Mouse (Mus musculus): ENCODE measurements at regions not wholly inside any gene's neighbourhood (a gene's known extent, or its start where the extent isn't known, plus 50 kb on each side); places are given as distances from the start of the nearest gene placed in this dataset.
"Not testable (repeated sequence)": the region's sequence is repeated elsewhere in the genome, so short reads cannot be mapped to it uniquely, and the experiment has no call there.

DNA sequence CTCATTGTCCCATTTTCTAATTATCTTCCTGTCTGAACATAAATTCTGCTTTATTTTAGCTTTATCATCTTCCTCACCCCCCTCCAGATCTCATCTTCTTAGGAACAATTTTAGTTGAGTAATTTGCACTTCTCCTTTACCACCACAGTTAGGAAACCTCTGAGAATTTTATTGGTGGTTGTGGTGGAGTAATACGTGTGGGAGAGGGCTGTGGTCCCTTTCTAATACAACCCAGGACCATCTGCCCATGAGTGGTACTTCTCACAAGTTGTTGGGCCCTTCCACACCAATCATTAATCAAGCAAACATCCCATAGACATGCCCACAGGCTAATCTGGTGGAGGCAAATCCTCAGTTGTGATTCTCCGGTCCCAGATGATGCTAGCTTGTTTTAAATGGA lies 306.2 kb upstream of the Olfr1507 start:
- H3K9me3 ChIP-seq; H3K9ac ChIP-seq; H3K4me3 ChIP-seq (replicated peaks); H3K36me3 ChIP-seq (replicated peaks); H3K27ac ChIP-seq; H3K4me1 ChIP-seq; ATAC-seq (ENCODE audit: low FRiP score); H3K27me3 ChIP-seq; H3K4me2 ChIP-seq: not testable (repeated sequence)
- 83% methylated on average over 2 of the region's 2 CpGs for WGBS

DNA sequence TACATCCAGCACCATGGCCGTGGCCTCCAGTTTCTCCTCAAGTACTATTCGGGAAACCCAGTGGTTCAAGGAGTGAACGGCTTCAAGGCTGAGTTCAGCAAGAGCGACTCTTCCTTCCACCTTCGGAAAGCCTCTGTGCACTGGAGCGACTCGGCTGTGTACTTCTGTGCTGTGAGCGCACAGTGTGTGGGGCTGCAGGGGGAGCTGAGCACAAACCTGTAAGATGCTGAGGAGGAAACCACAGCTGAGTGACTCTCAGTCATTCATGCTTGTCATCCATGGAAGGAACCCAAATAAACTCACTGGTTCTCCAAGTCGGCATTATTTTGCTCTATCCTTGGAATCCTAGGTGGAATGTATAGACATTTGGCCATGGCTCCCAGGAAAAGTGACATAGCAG lies 297.1 kb upstream of the Olfr1507 start:
- H3K4me3 ChIP-seq (replicated peaks); H3K4me1 ChIP-seq; H3K27me3 ChIP-seq; H3K36me3 ChIP-seq (replicated peaks); H3K4me2 ChIP-seq; H3K27ac ChIP-seq; ATAC-seq (ENCODE audit: low FRiP score); H3K9me3 ChIP-seq; H3K9ac ChIP-seq: not testable (repeated sequence)
- 83% methylated on average over 4 of the region's 9 CpGs for WGBS

DNA sequence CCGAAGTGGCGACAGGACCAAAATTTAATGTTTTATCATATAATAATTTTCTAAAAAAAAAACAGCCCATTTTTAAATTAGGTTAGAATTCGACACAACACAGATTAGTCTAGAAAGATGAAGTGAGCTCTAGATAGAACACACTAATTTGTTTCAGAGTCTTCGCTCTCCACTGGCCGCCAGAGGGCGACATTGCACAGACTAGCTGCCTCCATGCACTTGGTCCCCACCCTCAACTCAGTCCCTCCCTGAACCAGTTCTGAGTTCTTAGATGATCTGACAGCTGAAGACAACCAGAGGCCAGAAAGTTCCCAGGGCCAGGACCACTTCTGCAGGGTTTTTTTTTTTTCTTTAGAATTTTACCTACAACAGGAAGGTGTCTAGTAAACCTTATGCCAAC lies 296.3 kb upstream of the Olfr1507 start:
- not testable (repeated sequence) for H3K27me3 ChIP-seq; H3K4me1 ChIP-seq; ATAC-seq (ENCODE audit: low FRiP score); H3K9ac ChIP-seq; H3K4me2 ChIP-seq; H3K9me3 ChIP-seq; H3K36me3 ChIP-seq (replicated peaks); H3K4me3 ChIP-seq (replicated peaks); H3K27ac ChIP-seq
- 39% methylated on average over 6 of the region's 6 CpGs for WGBS

DNA sequence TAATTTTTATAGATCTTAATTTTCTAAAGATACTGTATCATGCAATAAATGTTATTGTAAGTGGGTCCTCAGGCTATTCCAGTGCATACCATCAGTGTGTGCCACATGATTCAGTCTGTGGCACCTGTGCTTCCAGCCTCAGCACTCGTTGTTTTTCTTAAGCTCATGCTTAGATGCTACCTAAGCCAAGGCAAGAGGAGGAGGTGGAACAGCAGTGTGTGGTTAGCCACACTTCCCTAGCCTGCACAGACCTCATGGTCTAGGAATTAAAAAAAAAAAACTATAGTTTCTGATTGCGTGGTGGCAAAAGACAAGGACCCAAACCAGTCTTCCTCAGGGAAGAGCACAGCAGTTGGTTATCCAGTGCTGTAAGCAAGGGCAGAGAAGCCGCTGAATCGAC lies 287.3 kb upstream of the Olfr1507 start:
- not testable (repeated sequence) for H3K4me1 ChIP-seq; H3K4me3 ChIP-seq (replicated peaks); H3K9ac ChIP-seq; ATAC-seq (ENCODE audit: low FRiP score); H3K4me2 ChIP-seq; H3K36me3 ChIP-seq (replicated peaks); H3K27me3 ChIP-seq; H3K27ac ChIP-seq; H3K9me3 ChIP-seq
- 74% methylated on average over 4 of the region's 4 CpGs for WGBS

DNA sequence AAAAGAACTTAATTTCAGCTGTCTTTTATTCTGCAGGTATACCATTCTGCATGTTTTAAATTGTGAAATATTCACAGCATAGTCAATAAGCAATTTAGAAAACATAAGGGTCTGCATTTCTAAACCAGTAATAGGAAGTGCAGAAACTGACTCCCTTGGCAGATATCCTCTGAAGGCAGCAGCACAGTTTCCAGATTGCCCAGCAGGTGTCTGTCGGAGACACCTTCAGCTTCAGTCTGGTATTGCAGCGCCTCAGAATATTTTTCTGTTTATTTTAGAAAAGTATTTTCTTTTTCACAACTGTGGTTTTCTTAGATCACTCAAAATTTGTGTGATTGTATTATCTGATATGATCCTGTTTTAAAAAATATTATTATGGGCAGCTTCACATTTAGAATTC lies 280.3 kb upstream of the Olfr1507 start:
- not testable (repeated sequence) for H3K4me3 ChIP-seq (replicated peaks); H3K9ac ChIP-seq; H3K4me2 ChIP-seq; H3K9me3 ChIP-seq; H3K4me1 ChIP-seq; H3K27ac ChIP-seq; ATAC-seq (ENCODE audit: low FRiP score); H3K27me3 ChIP-seq; H3K36me3 ChIP-seq (replicated peaks)
- 94% methylated on average over 2 of the region's 2 CpGs for WGBS

DNA sequence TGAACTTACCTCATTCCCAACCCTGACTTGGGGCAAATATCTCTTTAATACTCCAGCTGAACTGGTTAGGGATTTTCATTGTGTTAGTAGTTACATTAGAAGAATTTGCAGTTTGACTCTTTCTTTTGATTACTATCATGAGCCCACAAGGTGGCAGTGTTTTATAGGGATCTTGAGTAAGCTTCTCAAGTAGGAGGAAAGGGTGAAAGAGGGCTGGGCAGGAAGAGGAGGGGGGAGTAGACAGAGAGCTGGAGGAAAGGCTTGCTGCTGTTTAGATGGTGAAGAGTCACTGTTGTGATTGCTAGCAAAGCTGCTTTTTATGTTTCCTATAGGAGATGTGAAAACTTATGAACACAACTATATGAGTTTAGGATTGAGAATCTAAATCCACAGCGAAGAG lies 273.9 kb upstream of the Olfr1507 start:
- not testable (repeated sequence) for H3K9ac ChIP-seq; H3K4me1 ChIP-seq; H3K27me3 ChIP-seq; H3K36me3 ChIP-seq (replicated peaks); H3K27ac ChIP-seq; H3K4me3 ChIP-seq (replicated peaks); H3K4me2 ChIP-seq; H3K9me3 ChIP-seq; ATAC-seq (ENCODE audit: low FRiP score)
- no CpG with 5 or more reads among the region's 1 CpGs for WGBS

DNA sequence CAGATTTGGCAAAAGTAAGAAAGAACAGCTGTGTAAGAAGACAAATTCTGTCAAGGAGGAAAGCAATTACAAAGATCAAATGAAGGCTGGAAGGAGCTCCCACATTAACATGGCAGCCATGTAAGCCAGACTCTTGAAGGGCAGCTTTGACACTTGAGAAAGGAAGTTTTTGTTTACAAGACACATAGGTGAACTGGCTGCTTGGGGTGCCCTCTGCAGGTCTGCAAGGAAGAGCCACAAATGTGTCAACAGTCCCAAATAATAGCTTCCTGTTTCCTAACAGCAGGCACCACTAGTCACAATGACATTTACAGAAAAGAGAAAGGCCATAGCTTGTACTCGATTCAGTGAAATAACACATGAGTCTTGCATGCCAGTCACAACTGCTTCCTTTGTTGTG lies 256.6 kb upstream of the Olfr1507 start:
- H3K4me3 ChIP-seq (replicated peaks); H3K9ac ChIP-seq; H3K9me3 ChIP-seq; ATAC-seq (ENCODE audit: low FRiP score); H3K36me3 ChIP-seq (replicated peaks); H3K4me1 ChIP-seq; H3K4me2 ChIP-seq; H3K27me3 ChIP-seq; H3K27ac ChIP-seq: not testable (repeated sequence)
- WGBS, result 68% methylated on average over 1 of the region's 1 CpGs

DNA sequence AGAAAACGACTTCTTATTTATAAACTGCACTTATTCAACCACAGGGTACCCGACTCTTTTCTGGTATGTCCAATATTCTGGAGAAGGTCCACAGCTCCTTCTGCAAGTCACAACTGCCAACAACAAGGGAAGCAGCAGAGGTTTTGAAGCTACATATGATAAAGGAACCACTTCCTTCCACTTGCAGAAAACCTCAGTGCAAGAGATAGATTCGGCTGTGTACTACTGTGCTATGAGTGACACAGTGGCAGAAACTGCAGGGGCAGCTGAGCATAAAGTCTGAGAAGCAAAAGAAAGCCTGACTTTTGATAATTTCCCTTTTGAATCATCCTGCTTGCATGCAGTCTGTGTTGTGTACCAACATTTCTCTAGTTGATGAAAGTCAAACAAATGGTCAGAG lies 231.1 kb upstream of the Olfr1507 start:
- H3K36me3 ChIP-seq (replicated peaks); H3K4me3 ChIP-seq (replicated peaks); H3K27me3 ChIP-seq; H3K9ac ChIP-seq; H3K9me3 ChIP-seq; H3K4me1 ChIP-seq; ATAC-seq (ENCODE audit: low FRiP score); H3K4me2 ChIP-seq; H3K27ac ChIP-seq: not testable (repeated sequence)
- 66% methylated on average over 2 of the region's 3 CpGs for WGBS

DNA sequence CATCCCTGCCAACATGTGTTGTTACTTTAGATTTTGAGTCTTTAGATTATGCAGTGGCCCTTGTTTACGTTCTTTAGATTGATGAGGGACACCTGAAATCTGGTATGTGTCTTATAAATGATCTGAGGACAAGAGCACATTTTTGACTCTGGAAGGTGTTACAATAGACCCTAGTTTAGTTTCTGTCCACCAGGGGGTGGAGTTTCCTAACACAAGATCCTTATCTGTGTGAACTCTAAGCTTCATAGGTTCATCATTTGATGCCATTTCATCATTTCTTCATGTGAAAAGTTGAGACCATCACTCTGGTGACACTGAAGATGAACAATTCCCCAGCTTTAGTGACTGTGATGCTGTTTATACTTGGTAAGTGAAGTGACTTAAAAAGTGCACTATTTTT lies 229.4 kb upstream of the Olfr1507 start:
- not testable (repeated sequence) for H3K4me3 ChIP-seq (replicated peaks); H3K9me3 ChIP-seq; H3K4me1 ChIP-seq; H3K27ac ChIP-seq; ATAC-seq (ENCODE audit: low FRiP score); H3K36me3 ChIP-seq (replicated peaks); H3K27me3 ChIP-seq; H3K4me2 ChIP-seq; H3K9ac ChIP-seq
- WGBS, result 87% methylated on average over 1 of the region's 1 CpGs

DNA sequence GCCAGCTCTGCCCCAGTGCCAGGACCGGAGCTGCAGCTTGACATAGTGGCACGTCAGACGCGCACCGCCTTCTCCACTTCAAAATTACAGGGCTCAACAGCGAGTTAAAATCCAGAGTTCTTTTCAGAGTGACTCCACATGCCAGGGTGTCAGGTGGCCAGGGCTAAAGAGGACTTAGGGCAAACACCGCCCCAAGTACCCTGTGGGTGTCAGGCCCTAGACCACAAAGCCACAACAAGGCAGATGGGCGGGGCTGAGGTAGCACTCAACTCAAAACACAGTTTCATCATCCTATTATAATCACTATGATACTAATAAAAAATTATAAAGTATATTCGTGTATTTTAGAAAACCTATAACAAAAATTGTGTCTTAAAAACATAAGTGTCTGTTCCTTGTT lies 225.1 kb upstream of the Olfr1507 start:
- ATAC-seq (ENCODE audit: low FRiP score), result no peak
- no peaks in the 10 kb centered on the region for H3K4me1 ChIP-seq
- H3K27me3 ChIP-seq, result no peaks in the 10 kb centered on the region
- no peak overlapping the region for H3K9ac ChIP-seq
- H3K4me3 ChIP-seq (replicated peaks), result no peak overlapping the region
- H3K9me3 ChIP-seq, result 0 out of 2 replicates have a peak, but pooled peaks cover 7% of the 10 kb centered on the region
- WGBS, result 90% methylated on average over 9 of the region's 9 CpGs
- no peaks in the 10 kb centered on the region for H3K36me3 ChIP-seq (replicated peaks)
- H3K27ac ChIP-seq, result no peak overlapping the region
- no peak overlapping the region for H3K4me2 ChIP-seq

DNA sequence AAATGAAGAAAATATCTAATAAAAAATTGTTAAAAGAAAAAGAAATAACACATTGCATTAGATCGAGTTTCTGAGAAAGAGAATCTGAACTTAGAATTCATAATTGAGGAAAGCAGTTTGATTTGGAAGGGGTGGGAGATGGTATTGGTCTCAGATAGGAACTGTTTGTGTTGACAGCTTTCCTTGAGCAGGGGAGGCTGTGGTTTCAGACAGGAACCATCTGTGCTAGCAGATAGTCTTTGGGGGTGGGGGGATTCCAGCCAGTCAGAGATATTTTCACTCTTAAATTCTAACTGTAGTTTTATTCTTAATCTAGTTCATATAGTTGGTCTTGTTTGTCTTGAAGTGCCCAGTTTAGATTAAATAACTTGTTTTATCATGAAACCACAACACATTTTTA lies 205.3 kb upstream of the Olfr1507 start:
- H3K27me3 ChIP-seq; H3K4me3 ChIP-seq (replicated peaks); H3K4me1 ChIP-seq; H3K9me3 ChIP-seq; H3K27ac ChIP-seq; H3K4me2 ChIP-seq; H3K9ac ChIP-seq; H3K36me3 ChIP-seq (replicated peaks); ATAC-seq (ENCODE audit: low FRiP score): not testable (repeated sequence)
- 75% methylated on average over 1 of the region's 1 CpGs for WGBS

DNA sequence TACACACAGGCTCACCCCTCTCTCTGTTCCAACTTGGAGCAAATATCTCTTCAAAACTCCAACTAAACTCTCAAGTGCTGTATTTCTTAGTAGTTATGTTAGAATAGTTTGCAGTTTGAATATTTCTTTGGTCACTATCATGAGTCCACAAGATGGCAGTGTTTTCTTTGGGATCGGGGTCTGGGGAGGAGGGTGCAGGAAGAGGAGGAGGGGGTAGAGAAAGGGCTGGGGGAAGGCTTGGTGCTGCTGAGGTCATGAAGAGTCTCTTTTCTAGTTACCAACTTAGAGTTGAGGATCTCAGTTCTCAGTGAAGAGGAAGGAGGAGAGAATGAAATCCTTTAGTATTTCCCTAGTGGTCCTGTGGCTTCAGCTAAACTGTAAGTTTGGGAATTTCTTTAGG lies 188.1 kb upstream of the Olfr1507 start:
- not testable (repeated sequence) for H3K27me3 ChIP-seq; ATAC-seq (ENCODE audit: low FRiP score); H3K4me2 ChIP-seq; H3K9me3 ChIP-seq; H3K36me3 ChIP-seq (replicated peaks); H3K4me3 ChIP-seq (replicated peaks); H3K9ac ChIP-seq; H3K4me1 ChIP-seq; H3K27ac ChIP-seq
- WGBS, result no CpG with 5 or more reads among the region's 1 CpGs

DNA sequence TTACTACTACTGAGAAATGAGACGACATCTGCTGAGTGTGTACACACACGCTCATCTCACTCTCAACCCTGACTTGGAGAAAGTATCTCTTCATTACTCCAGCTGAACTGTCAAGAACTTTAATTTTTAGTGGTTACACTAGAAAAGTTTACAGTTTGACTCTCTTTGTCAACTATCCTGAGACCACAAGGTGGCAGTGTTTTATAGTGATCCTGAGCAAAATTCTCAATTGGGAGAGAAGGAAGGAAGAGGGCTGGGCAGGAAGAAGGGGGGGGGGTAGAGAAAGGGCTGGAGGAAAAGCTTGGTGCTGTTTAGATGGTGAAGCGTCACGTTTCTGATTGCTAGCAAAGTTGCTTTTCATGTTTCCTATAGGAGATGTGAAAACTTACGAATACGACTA lies 158.8 kb upstream of the Olfr1507 start:
- no peak for ATAC-seq (ENCODE audit: low FRiP score)
- Histone ChIP-seq H3K9ac (no peak overlapping the region), H3K4me1 (no peaks in the 10 kb centered on the region), H3K4me3 (replicated peaks) (no peak overlapping the region), H3K27ac (no peak overlapping the region), H3K4me2 (no peak overlapping the region), H3K9me3 (0 out of 2 replicates have a peak, but pooled peaks cover 3% of the 10 kb centered on the region), H3K27me3 (no peaks in the 10 kb centered on the region), H3K36me3 (replicated peaks) (no peaks in the 10 kb centered on the region)
- 70% methylated on average over 6 of the region's 6 CpGs for WGBS

DNA sequence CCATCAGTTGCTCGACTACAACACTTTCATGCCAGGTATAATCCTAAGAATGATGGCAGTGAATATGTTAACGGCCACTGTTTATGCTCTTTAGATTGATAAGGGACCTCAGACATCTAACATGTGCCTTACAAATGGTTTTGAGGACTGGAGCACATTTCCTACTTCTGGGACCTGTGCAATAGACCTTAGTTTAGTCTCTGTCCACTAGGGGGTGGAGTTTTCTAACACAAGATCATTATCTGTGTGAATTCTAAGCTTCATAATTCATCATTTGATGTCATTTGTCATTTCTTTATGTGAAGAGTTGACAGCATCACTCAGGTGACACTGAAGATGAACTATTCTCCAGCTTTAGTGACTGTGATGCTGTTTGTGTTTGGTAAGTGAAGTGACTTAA lies 142.6 kb upstream of the Olfr1507 start:
- H3K36me3 ChIP-seq (replicated peaks), result no peaks in the 10 kb centered on the region
- H3K27ac ChIP-seq, result no peak overlapping the region
- no peaks in the 10 kb centered on the region for H3K4me1 ChIP-seq
- H3K4me2 ChIP-seq, result no peak overlapping the region
- no peak overlapping the region for H3K4me3 ChIP-seq (replicated peaks)
- H3K9me3 ChIP-seq, result peaks cover 3% of the 10 kb centered on the region; the same call in 1 of the 2 replicates
- 75% methylated on average over 2 of the region's 2 CpGs for WGBS
- ATAC-seq (ENCODE audit: low FRiP score), result no peak
- no peaks in the 10 kb centered on the region for H3K27me3 ChIP-seq
- H3K9ac ChIP-seq, result no peak overlapping the region
